Mouse (Mus musculus) right cerebral cortex, postnatal 25 days (tissue): ENCODE data around the gene Adh4.
"Not testable (repeated sequence)": the region's sequence is repeated elsewhere in the genome, so short reads cannot be mapped to it uniquely, and the experiment has no call there.

Experiments used
- DNase-seq: peaks from one replicate; pipeline ENCODE4 v3.0.0; 2022

The Adh4 gene

DNA sequence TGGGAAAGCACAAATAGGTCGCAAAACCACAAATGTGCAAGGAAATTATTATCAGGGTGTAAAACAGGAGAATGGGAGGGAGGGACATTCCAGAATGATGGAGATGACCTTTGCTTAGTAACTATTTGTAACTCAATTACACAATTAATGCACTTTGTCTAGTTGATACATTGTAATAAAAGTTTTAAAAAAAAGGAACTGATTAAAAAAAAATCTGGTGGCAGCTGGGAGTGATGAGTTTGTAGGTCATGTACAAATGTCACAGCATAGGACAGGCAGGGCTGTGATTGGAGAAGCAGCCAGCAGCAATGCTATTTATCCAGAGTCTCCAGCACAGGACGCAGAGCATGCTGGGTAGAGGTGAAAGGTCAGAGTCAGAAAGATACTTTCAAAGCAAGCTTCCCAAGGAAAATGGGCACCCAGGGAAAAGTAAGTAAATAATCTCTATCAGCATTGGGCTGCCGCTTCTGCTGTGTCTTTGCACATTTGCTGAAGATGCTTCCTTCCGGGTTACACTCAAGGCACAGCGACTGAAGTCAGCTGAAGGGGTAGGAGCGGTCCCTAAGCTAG, at the start of gene Adh4:
TSS of gene Adh4 (plus strand) at position 346 of the 570 bp plus-strand sequence.
- no peak for DNase-seq

DNA sequence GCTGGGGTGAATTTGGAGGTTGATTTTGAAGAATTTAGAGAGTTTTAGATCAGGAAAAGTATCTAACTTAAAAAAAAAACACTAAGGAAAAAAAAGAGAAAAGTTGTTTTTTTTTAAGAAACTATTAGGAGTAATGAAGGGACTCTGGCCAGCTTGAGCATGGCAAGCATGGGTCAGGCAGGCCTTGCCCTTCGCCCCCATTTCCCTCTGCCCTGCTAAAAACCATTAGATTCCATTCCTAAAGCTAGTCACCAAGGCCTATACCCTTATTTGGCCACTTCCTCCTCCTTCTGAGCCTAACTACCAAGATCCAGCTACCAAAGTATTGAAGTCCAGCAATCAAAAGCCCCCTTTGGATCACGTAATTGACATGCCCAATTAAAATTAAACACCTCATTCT, 49.1 kb upstream of the Adh4 start:
- DNase-seq: no peak

DNA sequence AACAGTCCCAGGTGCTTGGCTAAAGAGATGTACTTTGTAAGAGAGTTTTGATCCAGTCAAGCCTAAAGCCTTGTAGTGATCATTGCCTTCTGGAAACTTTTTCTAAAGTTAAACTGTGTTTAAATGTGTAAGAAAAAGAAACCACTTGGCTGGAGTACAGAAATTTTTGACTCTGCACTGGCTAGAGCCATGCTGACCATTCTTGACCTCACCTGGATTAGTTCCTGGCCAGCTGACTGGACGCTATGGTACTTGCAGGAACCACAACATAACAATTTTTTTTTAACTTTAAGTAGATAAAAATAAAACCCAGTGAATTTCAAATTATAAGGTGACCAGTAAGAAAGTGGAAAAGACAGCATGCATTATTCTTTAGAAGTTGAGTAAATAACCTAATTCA, 45.7 kb upstream of the Adh4 start:
- DNase-seq: no peak

DNA sequence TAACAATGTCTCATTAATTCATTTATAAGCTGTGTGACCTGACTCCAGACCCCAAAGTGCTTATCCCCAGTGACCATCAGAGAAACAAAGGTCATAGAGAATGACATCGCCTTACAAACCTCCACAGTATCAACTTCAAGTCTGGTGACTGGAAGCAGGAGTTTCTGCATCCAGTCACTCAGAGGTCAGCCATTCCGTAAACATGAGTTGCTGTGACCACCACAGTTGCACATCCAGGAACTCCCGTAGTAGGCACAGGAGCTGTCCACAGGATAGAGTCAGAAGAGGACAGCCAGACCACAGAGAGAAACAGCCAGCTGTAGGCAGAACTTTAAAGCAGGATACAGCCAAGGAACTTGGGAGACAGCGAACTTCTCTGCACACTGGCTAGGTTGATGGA, 45.0 kb upstream of the Adh4 start:
- not testable (repeated sequence) for DNase-seq

DNA sequence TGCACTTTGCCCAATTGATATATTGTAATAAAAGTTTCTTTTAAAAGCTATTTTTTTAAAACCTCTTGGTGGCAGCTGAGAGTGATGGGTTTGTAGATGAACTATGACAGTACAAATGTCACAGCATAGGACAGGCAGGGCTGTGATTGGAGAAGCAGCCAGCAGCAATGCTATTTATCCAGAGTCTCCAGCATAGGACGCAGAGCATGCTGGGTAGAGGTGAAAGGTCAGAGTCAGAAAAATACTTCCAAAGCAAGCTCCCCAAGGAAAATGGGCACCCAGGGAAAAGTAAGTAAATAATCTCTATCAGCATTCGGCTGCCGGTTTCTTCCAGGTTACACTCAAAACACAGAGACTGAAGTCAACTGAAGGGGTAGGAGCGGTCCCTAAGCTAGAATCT, 41.3 kb upstream of the Adh4 start:
- no peak for DNase-seq

DNA sequence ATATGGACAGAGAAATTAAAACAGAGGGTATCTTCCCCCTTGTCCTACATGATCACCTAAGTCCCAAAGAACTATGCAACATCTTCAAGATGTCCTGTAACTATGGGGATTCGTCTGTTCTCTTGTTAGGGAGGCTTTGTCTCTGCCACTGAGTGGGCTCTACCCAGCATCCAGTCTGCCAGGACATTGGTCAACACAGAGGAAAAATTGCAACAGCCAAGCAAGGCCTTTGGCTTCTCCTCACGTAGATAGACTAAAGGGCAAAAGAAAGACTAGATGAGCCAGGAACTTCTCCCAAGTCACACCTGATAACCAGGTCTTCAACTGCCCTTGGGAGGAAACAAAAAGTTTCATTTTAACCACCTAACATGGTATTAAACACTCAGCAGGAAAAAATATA, 40.1 kb upstream of the Adh4 start:
- DNase-seq: no peak

DNA sequence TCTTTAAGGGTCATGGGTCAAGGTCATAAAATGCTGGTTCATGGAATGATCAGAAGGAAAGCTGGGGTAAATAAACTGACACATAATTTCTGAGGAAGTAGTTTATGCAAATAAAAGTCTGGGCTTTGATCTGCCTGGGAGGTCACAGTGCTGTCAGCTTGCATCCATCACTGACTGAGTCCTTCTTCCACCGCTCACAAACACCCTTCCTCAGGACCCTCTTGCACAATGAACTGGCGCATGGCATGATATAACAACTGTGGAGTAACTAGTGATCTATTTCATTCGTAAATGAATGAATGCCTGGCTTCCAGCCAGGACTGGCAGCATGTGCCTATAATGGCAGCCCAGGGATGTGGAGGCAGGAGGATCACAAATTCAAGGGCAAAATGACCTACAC, 34.1 kb upstream of the Adh4 start:
- no peak for DNase-seq

DNA sequence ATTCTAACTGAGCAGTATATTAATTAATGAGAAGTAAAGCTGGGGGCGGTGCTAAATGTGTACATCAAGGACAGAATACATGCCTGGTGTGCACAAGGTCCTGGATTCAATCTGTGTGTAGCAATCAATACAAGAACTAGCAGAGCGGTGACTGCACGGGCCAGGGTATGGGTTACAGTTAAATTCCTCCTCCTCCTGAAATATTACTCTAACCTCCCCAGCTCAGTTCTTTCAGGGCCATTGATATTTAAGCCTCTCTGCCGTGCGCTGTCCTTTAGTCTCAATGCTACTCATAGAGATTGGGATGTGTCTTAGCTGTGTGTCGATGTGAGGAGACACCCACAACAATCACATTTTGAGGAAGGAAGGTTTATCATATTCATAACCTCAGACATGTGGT, 28.1 kb upstream of the Adh4 start:
- no peak for DNase-seq

DNA sequence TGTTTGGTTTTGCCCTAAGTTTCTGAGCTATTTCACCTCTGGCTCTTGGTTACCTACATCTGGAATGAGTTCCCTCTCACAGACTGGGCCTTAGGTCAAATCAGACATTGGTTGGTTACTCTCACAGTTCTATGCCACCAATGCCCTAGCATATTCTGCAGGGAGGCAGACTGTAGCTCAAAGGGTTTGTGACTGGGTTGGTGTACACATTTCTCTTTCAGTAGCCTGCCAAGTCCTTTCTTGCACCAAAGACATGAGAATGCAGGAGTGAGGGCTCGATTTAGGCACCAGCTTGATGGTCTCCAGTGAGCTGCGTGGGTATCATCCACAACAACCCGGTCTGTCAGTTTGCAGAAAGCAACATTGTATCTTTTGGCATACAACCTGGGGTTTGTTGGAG, 10.4 kb upstream of the Adh4 start:
- DNase-seq: no peak

DNA sequence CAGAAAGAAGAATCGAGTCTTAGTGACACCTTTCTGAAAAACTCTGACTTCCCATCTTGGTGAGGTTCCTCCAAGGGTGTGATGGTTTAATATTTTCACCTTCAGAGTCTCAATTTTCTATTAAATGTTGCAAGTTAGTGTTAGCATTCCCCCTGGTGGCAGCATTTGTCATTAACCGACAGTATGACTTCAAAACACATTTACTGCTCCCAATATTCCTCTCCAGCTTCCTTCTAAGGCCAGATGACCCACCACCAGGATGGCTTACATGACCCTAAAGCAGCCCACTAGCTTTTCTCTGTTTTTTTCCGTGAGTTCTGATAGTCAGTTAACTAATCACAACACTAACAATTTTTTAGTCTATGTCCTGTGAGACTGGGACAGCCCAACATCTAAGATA, 9.9 kb upstream of the Adh4 start:
- no peak for DNase-seq

DNA sequence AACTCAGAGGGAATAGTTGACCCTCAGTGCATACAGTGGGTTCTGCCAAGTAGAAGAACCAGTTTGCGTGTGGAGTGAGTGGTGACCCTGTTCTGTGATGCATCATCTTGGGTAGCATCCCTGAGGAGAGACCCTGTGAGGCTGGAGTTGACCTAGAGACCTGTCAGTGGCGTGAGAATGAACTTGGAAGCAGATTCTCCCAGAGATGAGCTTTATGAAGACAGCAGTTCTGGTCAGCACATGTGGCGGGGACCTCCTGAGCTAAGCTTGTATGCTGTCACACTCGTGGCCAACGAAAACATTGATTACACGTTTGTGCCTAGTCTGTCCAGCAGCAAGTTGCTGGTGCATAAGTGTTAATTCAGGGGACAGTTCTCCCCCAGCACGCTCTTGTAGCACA, 9.4 kb upstream of the Adh4 start:
- DNase-seq: no peak

DNA sequence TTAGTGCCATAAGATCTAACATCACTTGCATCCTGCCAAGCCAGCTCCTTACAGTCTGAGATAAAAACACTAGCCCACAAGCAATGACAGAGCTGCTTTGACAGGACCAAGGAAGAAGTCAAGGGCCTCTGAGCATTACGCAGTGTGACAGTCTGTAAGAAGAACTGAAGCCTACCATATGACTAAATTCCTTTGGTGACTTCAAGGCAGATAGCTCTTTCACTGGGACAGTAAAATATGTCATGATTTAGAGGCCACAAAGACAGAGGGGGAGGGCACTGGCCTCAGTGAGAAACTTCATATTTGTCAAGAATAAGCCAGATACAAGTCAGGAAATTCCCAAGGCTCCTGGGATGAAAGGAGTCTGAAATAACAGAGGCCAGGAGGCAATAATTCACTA, 7.3 kb upstream of the Adh4 start:
- no peak for DNase-seq

DNA sequence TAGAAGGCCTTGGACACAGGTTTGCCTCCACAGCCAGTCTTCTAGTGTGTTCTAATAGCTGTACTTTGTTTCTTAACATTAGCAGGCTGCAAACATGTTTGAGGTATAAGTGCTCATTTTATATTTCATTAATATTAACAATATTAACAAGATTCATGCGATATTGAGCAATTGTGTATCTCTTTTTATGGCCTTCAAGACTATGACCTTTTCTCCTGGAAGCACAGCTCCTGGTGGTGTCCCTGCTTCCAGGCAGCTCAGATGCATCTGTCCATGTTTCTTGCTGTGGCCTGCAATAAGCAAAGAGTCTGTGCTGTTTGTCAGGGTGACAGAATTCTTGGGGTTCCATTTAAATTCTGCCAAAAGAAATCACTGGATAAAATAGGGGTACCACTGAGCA, 5.7 kb upstream of the Adh4 start:
- no peak for DNase-seq

DNA sequence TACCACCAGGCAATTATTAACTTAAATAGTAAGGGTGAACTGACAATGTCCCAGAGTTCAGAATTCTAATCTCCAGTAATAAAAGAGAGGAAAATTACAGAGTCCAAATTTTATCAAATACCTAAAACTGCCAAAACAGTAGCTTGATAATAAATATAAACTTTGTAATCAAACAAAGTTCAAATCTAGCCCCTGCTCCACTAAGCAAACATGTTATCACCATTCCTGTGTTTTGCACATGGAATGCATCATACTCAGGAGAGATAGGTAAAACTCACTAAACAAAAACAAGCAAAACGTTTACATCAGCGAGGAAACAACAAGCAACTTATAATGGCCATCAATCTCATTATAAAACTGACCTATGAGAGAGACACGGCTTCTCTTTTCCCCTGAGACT, 5.1 kb upstream of the Adh4 start:
- DNase-seq: no peak

DNA sequence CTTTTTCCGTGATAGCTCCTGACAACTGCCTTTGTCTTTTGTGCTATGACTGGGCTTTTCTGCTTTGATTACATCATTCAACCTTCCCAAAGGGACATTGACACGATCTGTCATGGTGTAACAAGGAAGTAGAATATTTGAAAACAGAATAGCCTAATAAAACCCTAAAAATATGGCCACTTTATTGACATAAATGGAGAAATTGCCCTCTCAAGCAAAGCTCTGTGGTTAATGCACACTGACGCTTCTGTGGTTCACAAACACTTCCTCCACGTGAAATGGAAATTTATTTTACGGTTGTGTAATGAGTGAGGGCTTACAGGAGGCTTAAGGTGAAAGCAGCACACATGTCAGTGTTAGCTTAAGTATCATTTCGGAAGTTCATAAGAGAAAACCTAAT, 4.1 kb downstream of the Adh4 start:
- no peak for DNase-seq

DNA sequence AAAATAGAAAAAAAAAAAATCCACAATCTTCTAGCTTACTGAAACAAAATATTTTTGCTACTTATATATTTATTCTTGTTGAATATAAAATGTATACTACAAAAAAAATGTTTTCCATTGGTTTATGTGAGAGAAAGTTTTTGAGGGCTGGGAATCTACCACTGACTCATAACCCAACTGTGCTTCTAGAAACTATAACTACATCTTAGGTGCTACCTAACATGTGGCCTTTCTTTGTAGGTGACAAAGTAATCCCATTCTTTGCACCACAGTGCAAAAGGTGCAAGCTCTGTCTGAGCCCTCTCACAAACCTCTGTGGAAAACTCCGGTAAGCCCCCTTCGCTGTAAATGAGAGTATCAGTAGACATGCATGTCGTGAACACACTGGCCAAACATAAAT, 5.1 kb downstream of the Adh4 start:
- DNase-seq: no peak

DNA sequence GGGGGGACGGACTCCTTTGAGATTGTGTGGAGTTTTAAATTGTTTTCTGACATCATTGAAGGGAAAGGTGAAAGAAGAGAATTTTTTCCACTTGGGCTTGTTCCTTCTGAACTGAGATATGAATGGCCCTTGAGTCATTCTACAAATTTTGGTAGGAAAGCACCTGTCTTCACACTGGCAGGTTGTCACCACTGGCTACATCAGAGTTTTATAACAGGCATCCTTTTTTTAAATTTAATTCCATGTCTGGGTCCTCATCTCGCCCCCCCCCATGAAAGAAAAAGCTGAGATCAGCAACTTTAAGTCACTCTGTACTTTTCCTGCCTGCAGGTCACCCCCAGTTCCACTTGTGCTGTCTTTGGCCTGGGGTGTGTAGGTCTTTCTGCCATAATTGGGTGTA, 8.4 kb downstream of the Adh4 start:
- DNase-seq: no peak

DNA sequence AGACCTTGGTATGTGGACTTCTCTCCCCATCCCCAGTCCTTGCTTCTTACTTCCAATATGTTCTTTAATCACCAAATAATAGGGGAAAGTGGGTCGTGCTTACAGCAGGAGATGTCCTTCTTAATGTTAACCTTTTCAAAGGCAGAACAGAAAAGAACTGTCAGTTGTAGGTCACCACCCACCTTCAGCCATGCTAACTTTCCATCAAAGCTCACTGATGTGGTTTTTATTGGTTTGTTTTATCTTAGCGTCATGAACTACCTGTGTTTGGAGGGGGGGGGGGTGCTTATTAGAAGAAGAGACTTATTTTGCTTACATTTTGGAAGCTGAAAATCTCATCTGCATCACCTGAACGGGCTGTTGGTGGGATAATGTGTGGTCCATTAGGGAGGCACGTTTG, 9.0 kb downstream of the Adh4 start:
- DNase-seq: no peak

DNA sequence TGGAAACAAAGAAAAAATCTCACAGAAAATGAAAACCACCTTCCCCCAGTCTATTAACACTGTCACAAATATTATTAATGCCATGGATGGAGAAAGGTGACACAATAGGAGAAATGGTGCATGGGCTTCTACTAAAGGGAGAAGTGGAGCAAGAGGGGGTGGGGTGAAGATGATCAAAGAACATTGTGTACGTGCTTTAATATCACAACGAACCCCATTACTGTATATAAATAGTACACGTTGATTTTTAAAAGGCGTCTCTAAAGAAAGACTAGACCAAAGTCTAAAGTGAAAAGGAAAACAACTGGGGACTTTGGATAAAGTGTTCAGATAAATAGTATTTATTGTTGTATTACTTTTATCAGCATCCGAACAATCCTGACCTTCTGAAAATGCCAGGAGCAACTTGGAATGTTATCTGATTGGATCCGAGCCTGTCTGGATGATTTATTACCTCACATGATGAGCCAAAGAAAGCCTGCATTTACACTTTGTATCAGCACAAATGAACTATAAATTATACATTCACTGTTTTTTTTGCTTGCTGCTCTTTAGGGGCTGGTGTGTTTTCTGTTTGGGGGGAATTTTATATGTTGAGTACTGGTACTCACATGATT, 15.2 kb downstream of the Adh4 start:
- no peak for DNase-seq

DNA sequence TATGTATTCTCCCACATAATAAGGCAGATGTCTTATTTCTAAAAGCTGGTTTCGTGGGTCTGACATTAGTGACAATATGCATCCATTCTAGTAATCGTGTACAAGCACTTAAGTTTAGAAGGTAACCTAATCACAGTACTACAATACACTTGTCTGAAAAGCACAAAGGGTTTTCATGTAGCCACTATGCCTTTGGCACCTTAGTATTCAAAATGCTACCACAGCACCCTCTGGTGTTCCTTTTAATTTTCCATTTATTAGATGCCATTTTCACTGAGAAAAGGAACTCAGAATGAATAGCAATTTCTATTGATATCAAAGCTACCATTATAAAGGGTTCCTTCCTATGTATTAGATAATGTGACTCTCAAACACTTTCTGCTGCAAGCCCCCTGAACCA, 16.6 kb downstream of the Adh4 start:
- no peak for DNase-seq

DNA sequence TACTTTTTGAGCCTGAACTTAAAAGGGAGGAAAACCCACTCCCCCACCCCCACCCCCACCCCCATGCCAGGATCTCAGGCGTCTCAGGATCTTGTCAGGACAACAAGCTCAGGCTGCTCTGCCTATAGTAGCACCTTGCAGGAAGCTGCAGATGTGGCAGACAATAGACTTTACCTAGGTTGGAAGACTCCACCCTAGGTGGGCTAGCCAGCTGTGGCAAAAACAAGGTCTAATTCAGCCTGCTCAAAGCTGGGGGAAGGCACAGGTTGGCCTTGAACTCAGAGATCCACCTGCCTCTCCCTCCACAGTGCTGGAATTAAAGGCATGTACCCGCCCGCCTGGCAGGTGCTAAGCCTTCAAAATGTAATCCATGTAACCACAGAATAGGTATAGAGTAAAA, 23.4 kb downstream of the Adh4 start:
- no peak for DNase-seq

DNA sequence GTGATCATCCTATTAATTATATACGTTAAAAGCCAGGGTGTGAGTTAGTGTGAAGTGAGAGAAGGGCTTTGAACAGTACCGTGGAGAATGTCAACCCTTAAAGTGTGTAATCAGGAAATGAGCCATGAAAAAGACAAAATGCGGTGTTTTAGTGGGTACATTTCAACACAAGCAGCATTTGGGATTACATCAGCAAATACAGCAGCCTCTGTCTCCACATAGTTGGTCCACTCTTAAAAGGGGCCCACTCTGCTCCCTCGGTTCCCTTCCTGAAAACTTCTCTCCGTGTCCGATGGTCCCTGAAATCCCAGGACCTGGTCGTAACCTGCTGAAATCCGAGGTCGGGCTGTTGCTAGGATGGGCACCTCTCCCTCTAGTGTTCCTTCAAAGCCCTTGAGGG, 26.9 kb downstream of the Adh4 start:
- DNase-seq: no peak

DNA sequence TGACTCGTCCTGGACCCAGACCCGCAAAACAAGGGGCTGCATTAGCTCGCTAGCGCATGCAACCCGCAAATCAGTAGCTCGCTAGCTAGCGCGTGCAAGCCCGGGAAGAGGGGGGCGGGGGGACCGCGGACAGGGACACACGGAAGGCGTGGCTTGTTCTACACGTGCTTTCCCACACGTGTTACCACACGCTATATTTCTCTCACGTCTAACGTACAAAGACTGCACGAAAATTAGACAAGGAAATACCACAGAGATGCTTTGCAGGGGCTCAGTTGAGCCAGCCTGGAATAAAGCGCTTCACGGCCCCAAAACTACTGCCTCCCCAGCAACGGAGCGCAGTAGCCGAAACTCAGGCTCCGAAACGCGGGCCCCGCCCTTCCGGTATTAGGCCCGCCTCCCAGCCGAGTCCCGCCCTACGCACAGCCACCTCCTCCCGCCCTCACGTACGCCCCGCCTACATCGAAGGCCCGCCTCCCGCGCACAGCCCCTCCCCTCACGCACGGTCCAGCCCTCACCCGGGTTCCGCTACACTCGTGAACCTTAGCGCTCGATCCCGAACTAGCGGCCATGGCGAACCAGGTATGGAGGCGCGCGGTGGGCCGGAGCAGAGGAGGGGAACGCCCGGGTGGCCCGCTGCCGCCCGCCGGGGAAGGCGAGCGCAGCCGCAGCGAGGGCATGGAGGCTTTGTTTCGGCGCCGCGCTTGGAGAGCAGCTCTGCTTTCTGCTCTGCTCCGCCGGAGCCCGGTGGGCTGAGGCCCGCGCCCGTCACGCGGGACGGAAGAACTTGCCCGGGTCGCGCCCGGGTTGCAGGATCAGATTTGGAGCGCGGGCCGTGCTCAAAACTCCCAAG, 27.6 kb downstream of the Adh4 start, which contains the start of gene Adh5:
TSS of gene Adh5 (plus strand) at position 482 of the 853 bp plus-strand sequence.
- peak; percentile 89 for DNase-seq

DNA sequence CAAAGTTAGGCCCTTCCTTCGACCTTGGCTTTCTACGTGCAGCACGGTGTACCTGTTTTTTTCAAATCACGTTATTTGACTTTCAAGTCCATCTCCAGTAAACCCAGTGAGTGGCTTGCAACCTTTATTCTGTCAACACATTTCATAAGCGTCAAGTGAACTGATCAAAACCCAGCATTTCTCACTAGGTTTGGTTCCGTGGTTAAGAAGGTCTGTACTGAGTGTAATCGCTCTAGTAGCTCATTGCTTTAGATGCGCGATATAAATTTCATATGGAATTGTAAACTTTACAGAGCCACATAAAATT, 28.2 kb downstream of the Adh4 start:
- DNase-seq: no peak
